Mouse (Mus musculus): ENCODE data around the gene H2-M10.3.
"Not testable (repeated sequence)": the region's sequence is repeated elsewhere in the genome, so short reads cannot be mapped to it uniquely, and the experiment has no call there.

DNA sequence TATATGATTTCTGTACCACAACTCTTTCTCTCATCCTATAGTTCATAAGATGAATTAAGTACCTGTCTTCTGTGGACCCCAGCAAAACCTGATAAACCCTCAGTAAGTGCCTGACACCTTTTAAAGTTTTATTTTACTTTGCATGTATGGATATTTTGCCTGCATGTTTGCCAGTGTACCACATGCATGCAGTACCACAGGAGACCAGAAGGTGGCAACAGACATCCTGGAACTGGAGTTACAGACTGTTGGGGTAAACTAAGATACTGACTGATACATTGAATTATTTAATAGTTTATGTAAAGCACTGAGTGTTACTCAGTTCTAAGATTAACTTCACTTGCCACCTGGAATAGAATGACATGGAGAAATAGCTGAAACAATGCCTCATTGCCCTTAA lies 10.7 kb downstream of the H2-M10.3 start:
- TF ChIP-seq TAL1, GATA1 (IDR thresholded peaks at IDR 0.05; ENCODE audit: low read length): not testable (repeated sequence)

Measured in erythroblast, embryonic 14.5 days (primary cell).